Mouse (Mus musculus): ENCODE results near the gene Hsd17b1.
A peak's percentile ranks its signal among the peaks of the same experiment; 100 is the strongest.

Hsd17b1 gene

GRCm38 (mm10) chr11:101086323-101086674 is 8.1 kb downstream of the Hsd17b1 start:
- peak; percentile 55 to 69 for DNase-seq

DNA sequence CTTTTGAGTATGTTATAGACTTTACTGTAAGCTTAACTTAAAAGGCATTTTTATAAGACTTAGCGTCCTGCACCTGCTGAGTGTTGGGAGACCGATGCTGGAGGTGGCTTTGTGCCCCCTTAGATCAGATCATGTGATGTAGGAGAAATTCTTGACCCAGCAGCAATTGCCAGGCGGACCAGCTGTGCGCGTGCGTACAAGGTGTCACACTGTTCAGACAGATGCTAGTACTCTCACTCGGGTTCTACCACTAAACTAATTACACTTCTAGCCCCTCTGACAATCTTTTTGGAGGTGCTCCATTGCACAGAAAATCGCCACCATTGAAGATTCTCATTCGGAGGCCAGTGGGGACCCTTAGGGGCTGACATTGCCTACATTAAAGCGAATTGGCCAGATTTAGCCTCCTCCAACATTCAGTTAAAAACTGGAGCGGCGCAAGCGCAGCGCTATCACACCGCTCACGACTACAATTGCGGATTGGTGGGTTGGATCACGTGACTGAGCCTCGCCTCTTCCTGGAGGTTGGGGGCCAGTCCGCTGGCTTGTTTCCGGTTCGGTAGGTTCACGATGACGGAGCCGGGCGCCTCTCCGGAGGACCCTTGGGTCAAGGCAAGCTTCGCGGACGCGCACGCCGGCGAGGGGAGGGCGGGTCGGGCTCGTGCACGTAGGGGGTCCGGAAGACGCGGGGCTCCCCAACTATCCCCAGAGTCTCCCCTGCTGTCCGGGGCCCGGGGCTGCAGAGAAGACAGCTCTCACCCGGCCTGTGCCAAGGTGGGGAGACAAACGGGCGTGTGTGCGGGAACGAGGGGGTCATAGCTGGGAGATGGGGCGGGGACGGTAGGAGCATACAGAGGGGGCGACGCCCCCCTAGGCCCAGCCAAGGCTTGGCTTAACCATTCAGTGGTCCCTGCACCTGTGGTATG is 8.8 kb downstream of the Hsd17b1 start, which contains the start of gene Mlx:
TSS of gene Mlx (plus strand) at position 522 of the 926 bp plus-strand sequence.
- DNase-seq, result peak; percentile 90 to 94

DNA sequence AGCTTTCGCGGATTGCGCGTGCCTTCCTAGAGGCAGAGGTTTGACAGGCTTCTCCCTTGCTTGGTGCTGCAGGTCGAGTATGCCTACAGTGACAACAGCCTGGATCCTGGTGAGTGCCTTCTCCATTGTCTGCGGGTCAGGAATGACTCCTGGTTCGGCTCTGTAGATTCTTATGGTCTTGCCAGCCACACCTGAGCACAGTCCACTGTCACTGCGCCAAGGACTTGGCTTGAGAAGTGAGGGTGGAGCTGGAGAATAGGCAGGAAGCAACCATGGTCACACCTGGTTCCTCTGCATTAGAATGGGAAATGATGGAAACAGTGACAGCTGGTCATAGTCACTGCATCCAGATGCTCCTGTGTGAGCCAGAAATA is 9.5 kb downstream of the Hsd17b1 start:
- DNase-seq, result peak in 1 of 2 experiments; percentile 59

DNA sequence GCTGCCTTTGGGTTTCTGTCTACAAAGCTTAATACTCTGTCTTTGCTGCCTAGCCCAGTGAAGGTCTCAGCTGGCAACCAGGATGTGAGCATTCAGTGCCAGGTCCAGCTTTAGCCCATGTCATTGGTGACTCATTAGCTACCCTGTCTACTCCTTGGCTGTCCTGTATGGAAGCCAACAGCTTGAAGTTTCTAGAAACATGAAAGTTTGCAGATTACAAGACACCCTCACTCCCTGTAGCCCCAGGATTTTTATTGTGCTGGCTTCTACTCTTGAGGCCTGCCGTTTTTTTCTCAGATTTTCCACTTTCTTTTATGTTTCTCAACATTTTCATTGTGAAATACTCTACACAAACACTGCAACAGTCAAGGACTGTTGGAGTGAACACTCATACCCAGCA is 11.7 kb downstream of the Hsd17b1 start:
- no peak for DNase-seq

DNA sequence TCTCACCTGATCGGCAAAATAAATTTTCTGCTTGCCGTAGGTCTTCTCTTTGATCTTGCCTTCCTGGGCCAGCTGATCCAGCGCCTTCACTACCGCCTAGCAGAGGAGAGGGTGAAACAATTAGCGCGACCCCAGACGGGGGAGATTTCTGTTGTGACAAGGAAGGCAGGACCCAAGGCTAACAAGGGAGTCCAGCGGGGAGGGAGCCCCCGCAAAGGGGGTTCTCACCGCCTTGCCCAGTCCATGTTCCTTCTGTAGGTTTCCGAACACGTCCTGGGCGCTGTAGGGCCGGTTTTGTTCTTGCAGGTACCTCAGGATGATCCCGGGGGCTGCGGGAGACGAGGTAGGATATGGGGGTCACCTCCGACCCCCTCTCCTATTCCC is 16.7 kb downstream of the Hsd17b1 start:
- DNase-seq, result no peak

DNA sequence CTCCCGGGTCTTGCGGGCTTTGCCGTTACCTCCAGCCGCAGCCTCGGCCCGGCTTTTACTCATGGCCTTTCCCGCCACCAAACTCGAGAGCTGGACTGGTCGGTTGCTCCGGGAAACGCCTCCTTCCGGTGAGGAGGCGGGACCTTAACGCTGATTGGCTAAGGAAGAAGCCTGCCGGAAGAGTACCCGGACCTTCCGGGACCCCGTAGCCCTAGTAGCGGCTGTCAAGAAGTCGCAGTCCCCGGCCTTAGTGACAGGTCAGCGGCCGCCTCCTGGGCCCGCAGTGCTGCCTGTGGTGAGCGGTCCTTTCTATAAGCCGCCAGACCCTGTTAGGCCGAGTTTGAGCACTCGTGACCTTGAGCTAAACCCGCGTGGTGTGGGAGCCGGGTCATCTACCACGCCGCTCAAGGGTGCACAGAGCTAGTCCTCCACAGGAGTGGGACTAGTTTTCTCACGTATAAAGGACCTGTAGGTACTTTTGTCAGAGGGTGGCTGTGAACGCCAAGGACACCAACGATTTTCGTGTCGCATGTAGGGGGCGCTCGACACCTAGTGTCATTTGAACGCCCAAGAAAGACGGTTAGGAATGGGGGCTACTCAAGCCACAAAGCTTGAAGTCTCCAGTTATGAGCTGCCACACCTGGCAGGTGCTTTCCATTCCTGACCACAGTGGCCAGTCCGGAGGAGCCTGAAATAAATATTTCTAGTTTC is 17.3 kb downstream of the Hsd17b1 start, which contains the start of gene Psmc3ip:
TSS of gene Psmc3ip (minus strand) at position 123 of the 711 bp plus-strand sequence.
- DNase-seq, result peak; percentile 95 to 96

DNA sequence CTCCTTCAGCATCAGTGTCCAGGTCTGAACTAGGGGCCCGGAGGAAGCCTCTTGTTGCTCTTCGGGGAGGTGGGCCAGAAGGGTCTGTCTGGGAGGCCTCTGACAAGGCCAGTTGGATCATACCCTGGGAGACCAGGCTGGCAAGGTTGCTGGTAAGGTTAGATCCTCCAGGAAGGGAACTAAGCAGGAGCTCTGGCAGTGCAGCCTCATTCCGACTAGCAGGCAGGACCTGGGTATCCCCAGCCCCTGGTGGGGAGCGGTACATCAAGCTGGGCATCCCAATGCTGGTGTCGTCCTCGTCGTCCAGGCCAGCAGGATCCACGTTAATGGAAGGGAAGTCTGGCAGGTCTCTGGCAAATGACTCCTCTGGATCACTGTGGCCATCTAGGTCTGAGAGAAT is 20.0 kb downstream of the Hsd17b1 start:
- no peak for DNase-seq

GRCm38 (mm10) chr11:101103011-101103410 is 24.8 kb downstream of the Hsd17b1 start:
- no peak for DNase-seq

GRCm38 (mm10) chr11:101109351-101109750 is 31.1 kb downstream of the Hsd17b1 start:
- DNase-seq, result no peak

DNA sequence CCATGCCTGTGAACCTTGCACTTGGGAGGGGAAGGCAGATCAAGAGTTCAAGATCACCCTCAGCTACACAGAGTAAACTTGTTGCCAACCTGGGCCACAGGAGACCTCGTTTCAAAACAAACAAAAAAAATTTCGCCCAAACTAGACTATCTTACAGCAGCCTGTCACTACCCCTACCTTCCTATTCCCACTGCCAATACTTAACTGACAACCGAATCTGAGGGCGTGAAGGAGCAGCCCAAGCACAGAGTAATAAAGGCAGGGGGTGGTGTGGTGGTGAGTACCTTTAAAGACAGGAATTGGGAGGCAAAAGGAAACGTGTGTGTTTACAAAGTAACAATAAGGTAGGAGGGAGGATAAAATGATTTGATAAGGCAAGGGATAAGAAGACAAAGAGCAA is 32.5 kb downstream of the Hsd17b1 start:
- DNase-seq, result no peak

GRCm38 (mm10) chr11:101111178-101111577 is 33.0 kb downstream of the Hsd17b1 start:
- no peak for DNase-seq

GRCm38 (mm10) chr11:101112186-101112585 is 34.0 kb downstream of the Hsd17b1 start:
- no peak for DNase-seq

GRCm38 (mm10) chr11:101115564-101115963 is 37.4 kb downstream of the Hsd17b1 start:
- no peak for DNase-seq

DNA sequence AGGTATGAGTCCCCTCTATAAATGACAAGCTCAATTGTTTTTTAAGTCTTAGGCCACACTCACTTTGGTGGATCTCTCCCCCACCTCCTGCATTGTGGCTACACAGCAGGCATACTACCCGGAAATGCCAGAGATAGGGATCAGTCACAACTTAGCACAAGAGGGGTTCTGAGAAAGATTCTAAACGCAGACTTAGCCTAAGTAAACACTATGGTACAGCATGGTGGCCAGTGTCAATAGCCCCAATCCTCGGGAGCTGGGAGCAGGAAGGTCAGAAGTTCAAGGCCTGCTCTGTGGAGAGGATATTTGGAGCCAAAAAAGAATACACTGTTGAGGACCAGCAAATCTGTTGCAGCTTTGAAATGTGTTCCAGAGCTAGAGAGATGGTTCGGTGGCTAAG is 39.9 kb downstream of the Hsd17b1 start:
- no peak for DNase-seq

GRCm38 (mm10) chr11:101119131-101119760 is 41.0 kb downstream of the Hsd17b1 start:
- no peak for DNase-seq

DNA sequence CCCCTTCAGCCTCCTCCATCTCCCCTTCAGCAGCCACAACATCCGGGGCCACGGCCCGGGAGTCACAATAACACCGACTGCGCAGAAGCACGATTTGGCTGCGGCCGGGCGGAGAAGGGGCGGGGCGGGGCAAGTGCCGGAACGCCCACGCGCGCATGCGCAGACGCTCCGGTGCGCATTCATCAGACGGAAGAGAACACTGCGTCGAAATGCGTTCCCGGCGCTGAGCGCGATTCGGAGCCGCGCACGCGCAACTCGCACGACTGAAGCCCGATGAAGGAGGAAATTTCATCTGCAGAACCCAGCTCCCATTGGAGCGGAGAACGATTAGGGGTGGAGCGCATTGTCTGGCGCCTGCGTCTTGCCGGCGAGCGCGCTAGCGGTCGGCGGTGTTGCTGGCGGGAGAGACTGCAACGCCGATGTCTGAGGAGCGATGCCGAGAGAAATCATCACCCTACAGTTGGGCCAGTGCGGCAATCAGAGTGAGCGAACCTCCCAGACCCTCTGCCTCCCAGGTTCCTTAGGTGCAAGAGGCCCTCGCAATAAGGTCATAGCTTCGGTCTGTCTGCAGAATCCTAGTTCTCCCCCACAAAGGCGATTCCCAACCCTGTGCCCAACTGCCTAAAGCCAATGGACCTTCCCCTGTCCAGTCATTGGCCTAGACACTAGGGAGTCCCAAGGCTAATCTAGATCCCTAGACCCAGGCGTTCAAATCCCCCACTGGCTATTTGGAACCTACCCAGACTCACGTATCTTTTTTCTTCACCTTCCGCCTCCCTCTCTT is 41.7 kb downstream of the Hsd17b1 start, which contains the start of the genes Retreg3 and Tubg1:
TSS of gene Retreg3 (minus strand) at position 133 of the 784 bp plus-strand sequence.
TSS of gene Tubg1 (plus strand) at position 178 of the 784 bp plus-strand sequence.
- DNase-seq, result peak; percentile 100

DNA sequence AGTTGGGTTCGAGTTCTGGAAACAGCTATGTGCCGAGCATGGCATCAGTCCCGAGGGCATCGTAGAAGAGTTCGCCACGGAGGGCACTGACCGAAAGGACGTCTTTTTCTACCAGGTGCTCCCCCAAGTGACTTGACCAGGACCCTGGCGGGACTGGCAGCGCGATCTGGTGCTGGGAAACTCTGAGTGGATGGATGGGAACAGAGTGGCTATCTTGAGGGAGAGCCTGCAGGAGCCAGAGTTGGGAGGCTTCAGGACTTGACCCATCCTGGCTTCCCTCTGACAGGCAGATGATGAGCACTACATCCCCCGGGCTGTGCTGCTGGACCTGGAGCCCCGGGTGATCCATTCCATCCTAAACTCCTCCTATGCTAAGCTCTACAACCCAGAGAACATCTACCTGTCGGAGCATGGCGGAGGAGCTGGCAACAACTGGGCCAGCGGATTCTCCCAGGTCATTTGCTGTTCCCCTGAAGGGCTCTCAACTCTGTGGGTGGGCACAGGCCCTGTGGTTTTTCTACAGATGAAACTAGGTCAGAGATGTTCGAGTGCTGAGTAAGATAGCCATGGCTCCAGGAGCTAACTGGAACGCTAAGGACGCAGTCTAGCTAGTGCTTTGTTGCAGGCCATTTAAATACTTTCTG is 42.5 kb downstream of the Hsd17b1 start:
- no peak for DNase-seq

DNA sequence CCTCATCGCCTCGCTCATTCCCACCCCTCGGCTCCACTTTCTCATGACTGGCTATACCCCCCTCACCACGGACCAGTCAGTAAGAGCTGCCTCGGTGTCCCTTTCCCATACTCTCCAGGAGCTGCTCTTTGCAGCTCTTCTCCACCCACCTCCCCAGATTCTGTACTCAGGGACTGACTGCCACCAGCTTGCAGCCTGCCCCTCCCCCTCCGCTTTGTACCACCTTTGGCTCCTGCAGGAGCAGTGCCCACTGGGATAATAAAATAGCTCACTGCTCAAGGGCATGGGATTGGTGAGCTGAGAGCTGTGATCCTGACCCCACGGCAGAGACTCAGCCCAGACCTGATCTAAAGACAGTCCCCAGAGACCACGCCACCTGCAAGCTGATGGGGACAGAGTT is 46.3 kb downstream of the Hsd17b1 start:
- peak in 1 of 2 experiments; percentile 56 for DNase-seq

GRCm38 (mm10) chr11:101125008-101125407 is 46.8 kb downstream of the Hsd17b1 start:
- peak in 1 of 2 experiments; percentile 47 for DNase-seq

DNA sequence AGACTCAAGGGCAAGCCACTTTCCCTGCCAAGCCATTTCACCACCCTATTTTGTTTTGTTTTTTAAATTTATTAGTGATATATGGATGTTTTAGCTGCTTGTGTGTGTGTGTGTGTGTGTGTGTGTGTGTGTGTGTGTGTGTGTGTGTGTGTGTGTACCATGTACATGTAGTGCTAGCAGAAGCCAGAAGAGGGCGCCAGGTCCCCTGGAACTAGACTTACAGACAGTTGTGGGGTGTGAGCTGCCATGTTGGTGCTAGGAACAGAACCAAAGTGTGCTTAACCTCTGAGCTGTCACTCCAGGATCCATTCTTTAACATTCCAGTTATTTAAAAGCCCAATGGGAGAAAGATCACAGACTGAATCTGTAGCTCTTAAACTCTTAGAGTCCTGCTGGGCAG is 48.9 kb downstream of the Hsd17b1 start:
- peak in 1 of 2 experiments; percentile 62 for DNase-seq

- DNase-seq, result peak; percentile 81 to 86
Observed at GRCm38 (mm10) chr11:101128996-101129577, 50.9 kb downstream of the Hsd17b1 start.

Measured in cerebellum, postnatal 25 days (tissue).